Mouse (Mus musculus) c-Kit-positive CD71-negative TER-119-negative erythroid progenitor cells, embryonic 14.5 days (primary cell): Measurements from ENCODE around the gene Srsf7.

ENCODE experiments used
- DNase-seq: peaks from one replicate; pipeline ENCODE4 v3.0.0-alpha.2; 2013; ENCODE audit warnings: low read depth

Gene Srsf7

GRCm38 (mm10) chr17:80153631-80154030 is 53.5 kb downstream of the Srsf7 start:
- no peak for DNase-seq

DNA sequence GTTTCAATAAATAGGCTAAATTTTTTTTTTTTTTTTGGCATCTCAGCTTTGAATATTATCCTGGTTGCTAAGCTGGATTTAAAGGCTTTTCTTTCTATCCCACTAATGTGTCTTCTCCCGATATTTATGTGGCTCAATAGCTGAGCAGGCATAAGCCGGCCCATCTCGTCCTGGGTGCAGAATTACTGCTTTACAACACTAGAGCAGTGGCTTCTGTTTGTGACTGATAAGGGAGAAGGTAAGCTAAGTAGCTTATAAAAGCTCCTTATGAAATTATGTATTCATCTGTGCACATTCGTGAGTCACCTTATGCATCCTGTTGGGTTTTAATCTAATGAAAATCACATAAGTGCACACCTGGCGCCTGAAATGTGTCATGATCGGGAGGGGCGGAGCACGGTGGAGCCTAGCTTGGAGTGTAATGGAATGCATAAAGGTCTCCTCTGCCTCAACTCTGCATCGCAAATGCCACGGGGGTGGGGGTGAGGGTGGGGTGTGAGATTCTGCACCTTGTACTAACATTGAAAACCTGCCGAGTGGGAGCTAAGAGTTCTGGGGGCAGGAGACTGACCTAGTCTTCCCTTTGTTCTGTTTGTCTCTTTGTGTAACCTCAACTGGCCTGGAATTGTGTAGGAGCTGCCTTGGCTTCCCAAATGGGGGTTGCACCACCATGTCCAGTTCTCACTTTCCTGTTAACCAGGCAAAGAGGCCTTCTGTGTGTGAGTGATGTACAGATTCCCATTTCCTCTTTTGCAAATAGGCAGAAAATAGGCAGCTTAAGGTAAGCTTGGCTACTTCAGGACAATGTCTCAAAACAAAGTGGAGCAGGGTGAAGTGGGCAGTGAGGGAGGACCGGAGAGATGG is 54.1 kb downstream of the Srsf7 start:
- DNase-seq: no peak

DNA sequence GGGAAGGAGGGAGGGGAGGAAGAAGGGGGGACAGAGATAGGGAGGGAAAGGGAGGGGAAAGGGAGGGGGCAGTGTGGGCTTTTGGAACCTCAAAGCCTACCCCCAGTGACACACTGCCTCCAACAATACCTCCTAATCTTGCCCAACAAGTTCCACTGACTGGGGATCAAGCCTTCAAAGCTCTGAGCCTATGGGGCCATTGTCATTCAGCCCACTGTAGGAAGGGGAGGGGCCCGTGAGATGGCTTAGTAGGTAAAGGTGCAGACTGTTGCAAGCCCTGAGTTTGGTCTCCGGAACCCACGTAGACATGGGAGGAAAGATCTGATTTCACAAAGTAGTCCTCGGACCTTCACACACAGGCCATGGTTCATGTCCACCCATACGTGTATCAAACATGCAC is 55.8 kb downstream of the Srsf7 start:
- no peak for DNase-seq
